Mouse (Mus musculus) liver, embryonic 14.5 days (tissue): ENCODE results near the gene Bcar3.

Experiments
- CTCF ChIP-seq: IDR thresholded peaks from 2 replicates; pipeline ENCODE4 v1.5.1; 2016; ENCODE audit warnings: antibody characterized with exemption, low read depth, control low read depth
- EP300 ChIP-seq: IDR thresholded peaks from 2 replicates; pipeline ENCODE4 v1.6.1; 2016; ENCODE audit warnings: antibody characterized with exemption, low read depth

GRCm38 (mm10) chr3:122539961-122540690, 246.2 kb downstream of the Bcar3 start:
- TF ChIP-seq CTCF: no peak
- no peak for TF ChIP-seq EP300
